Mouse (Mus musculus) thymus, postnatal 25 days (tissue): ENCODE measurements at regions not wholly inside any gene's neighbourhood (a gene's known extent, or its start where the extent isn't known, plus 50 kb on each side); places are given as distances from the start of the nearest gene placed in this dataset.

Experiments used
- DNase-seq: peaks from one replicate; pipeline ENCODE4 v3.0.0; 2022

- DNase-seq, result no peak
Observed at GRCm38 (mm10) chrX:108608446-108608845, 56.2 kb downstream of the Gm379 start.

- no peak for DNase-seq
Observed at GRCm38 (mm10) chrX:108599906-108600468, 64.7 kb downstream of the Gm379 start.

- DNase-seq, result no peak
Observed at GRCm38 (mm10) chrX:108561977-108562376, 102.7 kb downstream of the Gm379 start.

GRCm38 (mm10) chrX:108543149-108543548 lies 121.5 kb downstream of the Gm379 start:
- DNase-seq, result no peak

- DNase-seq, result no peak
Observed at GRCm38 (mm10) chrX:108541410-108541809, 123.3 kb downstream of the Gm379 start.

- DNase-seq, result peak; percentile 10
Observed at GRCm38 (mm10) chrX:108536995-108537394, 127.7 kb downstream of the Gm379 start.
